Mouse (Mus musculus): ENCODE data around the gene Drosha. TPM values are rescaled to one million over a fixed set of nuclear protein-coding genes. Genes with fewer than 3 reads are reported as not detected.
"Not testable (repeated sequence)": the region's sequence is repeated elsewhere in the genome, so short reads cannot be mapped to it uniquely, and the experiment has no call there.

Gene Drosha
- polyA plus RNA-seq, 1 experiment from 2014 or later = 81.4 TPM

GRCm38 (mm10) chr15:12937326-12937725 is 112.7 kb downstream of the Drosha start:
- ATAC-seq (ENCODE audit: insufficient number of reproducible peaks, low FRiP score, low TSS enrichment, low read depth); H3K4me2 ChIP-seq (ENCODE audit: low read depth, severe bottlenecking); H3K9ac ChIP-seq (ENCODE audit: low read length); H3K27me3 ChIP-seq (ENCODE audit: control insufficient read depth, insufficient read depth, low read length); DNase-seq (ENCODE audit: low spot score); H3K36me3 ChIP-seq (ENCODE audit: control insufficient read depth, insufficient read depth, low read length); H3K27ac ChIP-seq (replicated peaks; ENCODE audit: low read depth, low read length); H3K4me1 ChIP-seq (ENCODE audit: control insufficient read depth, insufficient read depth, low read length); H3K4me3 ChIP-seq (ENCODE audit: low read depth, low read length); H3K9me3 ChIP-seq (ENCODE audit: control insufficient read depth, low read length): not testable (repeated sequence)
- WGBS = 90% methylated on average over 3 of the region's 3 CpGs

DNA sequence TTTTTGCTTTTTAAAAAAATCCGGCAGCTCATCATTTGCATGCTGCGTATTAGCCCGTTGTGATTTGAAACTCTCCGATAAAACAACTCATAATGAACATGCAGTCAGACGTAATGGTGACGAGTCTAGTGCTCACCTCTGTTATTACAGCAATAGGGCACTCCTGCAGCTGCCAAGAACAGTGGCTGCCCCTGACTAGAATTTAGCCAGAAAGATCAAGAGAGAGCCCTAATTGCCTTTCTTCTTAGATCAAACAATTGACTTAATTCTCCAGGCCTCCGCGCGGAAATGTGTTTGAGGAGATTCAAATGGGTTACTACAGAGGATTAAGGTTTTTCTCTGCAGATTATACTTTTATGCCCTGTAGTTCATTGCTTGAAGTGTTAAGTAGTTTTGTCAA is 116.5 kb downstream of the Drosha start:
- Histone ChIP-seq H3K9me3 (ENCODE audit: control insufficient read depth, low read length) (no peaks in the 10 kb centered on the region), H3K4me2 (ENCODE audit: low read depth, severe bottlenecking) (no peak overlapping the region), H3K36me3 (ENCODE audit: control insufficient read depth, insufficient read depth, low read length) (no peaks in the 10 kb centered on the region), H3K4me1 (ENCODE audit: control insufficient read depth, insufficient read depth, low read length) (0 out of 2 replicates have a peak, but pooled peaks cover 3% of the 10 kb centered on the region), H3K4me3 (ENCODE audit: low read depth, low read length) (no peak overlapping the region), H3K9ac (ENCODE audit: low read length) (no peak overlapping the region), H3K27me3 (ENCODE audit: control insufficient read depth, insufficient read depth, low read length) (no peaks in the 10 kb centered on the region), H3K27ac (replicated peaks; ENCODE audit: low read depth, low read length) (no peak overlapping the region)
- ATAC-seq (ENCODE audit: insufficient number of reproducible peaks, low FRiP score, low TSS enrichment, low read depth) = no peak
- DNase-seq (ENCODE audit: low spot score) = no peak
- 32% methylated on average over 9 of the region's 9 CpGs for WGBS

GRCm38 (mm10) chr15:12941651-12942180 is 117.1 kb downstream of the Drosha start:
- H3K4me2 ChIP-seq (ENCODE audit: low read depth, severe bottlenecking) = no peak overlapping the region
- H3K27ac ChIP-seq (replicated peaks; ENCODE audit: low read depth, low read length) = no peak overlapping the region
- H3K27me3 ChIP-seq (ENCODE audit: control insufficient read depth, insufficient read depth, low read length) = no peaks in the 10 kb centered on the region
- DNase-seq (ENCODE audit: low spot score) = no peak
- H3K9me3 ChIP-seq (ENCODE audit: control insufficient read depth, low read length) = no peaks in the 10 kb centered on the region
- H3K9ac ChIP-seq (ENCODE audit: low read length) = no peak overlapping the region
- 41% methylated on average over 14 of the region's 14 CpGs for WGBS
- ATAC-seq (ENCODE audit: insufficient number of reproducible peaks, low FRiP score, low TSS enrichment, low read depth) = no peak
- H3K36me3 ChIP-seq (ENCODE audit: control insufficient read depth, insufficient read depth, low read length) = no peaks in the 10 kb centered on the region
- no peak overlapping the region for H3K4me3 ChIP-seq (ENCODE audit: low read depth, low read length)
- 0 out of 2 replicates have a peak, but pooled peaks cover 3% of the 10 kb centered on the region for H3K4me1 ChIP-seq (ENCODE audit: control insufficient read depth, insufficient read depth, low read length)

GRCm38 (mm10) chr15:12942424-12942823 is 117.8 kb downstream of the Drosha start:
- WGBS = 56% methylated on average over 4 of the region's 4 CpGs
- H3K4me3 ChIP-seq (ENCODE audit: low read depth, low read length) = no peak overlapping the region

DNA sequence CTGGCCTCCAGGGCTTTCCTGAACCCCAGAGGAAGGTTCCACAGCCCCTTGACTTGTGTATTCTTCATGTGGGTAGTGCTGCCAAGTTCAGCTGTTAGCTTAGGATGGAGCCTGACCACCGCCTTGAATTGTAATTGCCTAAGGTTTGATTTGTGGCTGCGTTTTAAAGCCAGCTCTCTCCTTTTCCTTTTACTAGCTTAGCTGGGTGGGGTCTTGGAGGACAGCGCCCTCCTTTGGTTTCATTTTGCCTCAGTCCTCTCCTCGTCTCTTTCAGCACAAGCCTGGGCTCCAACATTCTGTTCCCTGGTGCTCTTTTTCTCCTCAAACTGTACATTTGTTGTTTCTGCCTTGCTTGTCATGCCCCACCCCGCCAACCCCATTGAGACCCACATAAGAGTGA is 133.4 kb downstream of the Drosha start:
- Histone ChIP-seq H3K36me3 (ENCODE audit: control insufficient read depth, insufficient read depth, low read length) (no peaks in the 10 kb centered on the region), H3K27me3 (ENCODE audit: control insufficient read depth, insufficient read depth, low read length) (no peaks in the 10 kb centered on the region), H3K4me2 (ENCODE audit: low read depth, severe bottlenecking) (no peak overlapping the region), H3K9me3 (ENCODE audit: control insufficient read depth, low read length) (no peaks in the 10 kb centered on the region; the same call in 1 of the 2 replicates), H3K4me1 (ENCODE audit: control insufficient read depth, insufficient read depth, low read length) (no peaks in the 10 kb centered on the region), H3K4me3 (ENCODE audit: low read depth, low read length) (no peak overlapping the region), H3K27ac (replicated peaks; ENCODE audit: low read depth, low read length) (no peak overlapping the region), H3K9ac (ENCODE audit: low read length) (no peak overlapping the region)
- no peak for ATAC-seq (ENCODE audit: insufficient number of reproducible peaks, low FRiP score, low TSS enrichment, low read depth)
- 81% methylated on average over 5 of the region's 5 CpGs for WGBS
- DNase-seq (ENCODE audit: low spot score) = no peak

More at GRCm38 (mm10) chr15:12942424-12942823, 117.8 kb downstream of the Drosha start:
- no peak for DNase-seq (ENCODE audit: low spot score)
- no peaks in the 10 kb centered on the region for H3K27me3 ChIP-seq (ENCODE audit: control insufficient read depth, insufficient read depth, low read length)
- H3K27ac ChIP-seq (replicated peaks; ENCODE audit: low read depth, low read length) = no peak overlapping the region
- H3K9me3 ChIP-seq (ENCODE audit: control insufficient read depth, low read length) = no peaks in the 10 kb centered on the region
- H3K9ac ChIP-seq (ENCODE audit: low read length) = no peak overlapping the region
- H3K4me2 ChIP-seq (ENCODE audit: low read depth, severe bottlenecking) = no peak overlapping the region
- H3K4me1 ChIP-seq (ENCODE audit: control insufficient read depth, insufficient read depth, low read length) = 0 out of 2 replicates have a peak, but pooled peaks cover 3% of the 10 kb centered on the region
- H3K36me3 ChIP-seq (ENCODE audit: control insufficient read depth, insufficient read depth, low read length) = no peaks in the 10 kb centered on the region
- ATAC-seq (ENCODE audit: insufficient number of reproducible peaks, low FRiP score, low TSS enrichment, low read depth) = no peak

- H3K4me1 ChIP-seq (ENCODE audit: control insufficient read depth, insufficient read depth, low read length) = no peaks in the 10 kb centered on the region
- H3K27me3 ChIP-seq (ENCODE audit: control insufficient read depth, insufficient read depth, low read length) = no peaks in the 10 kb centered on the region
- H3K9ac ChIP-seq (ENCODE audit: low read length) = no peak overlapping the region
- no peaks in the 10 kb centered on the region for H3K36me3 ChIP-seq (ENCODE audit: control insufficient read depth, insufficient read depth, low read length)
- ATAC-seq (ENCODE audit: insufficient number of reproducible peaks, low FRiP score, low TSS enrichment, low read depth) (no peak), DNase-seq (ENCODE audit: low spot score) (no peak)
- no peaks in the 10 kb centered on the region for H3K9me3 ChIP-seq (ENCODE audit: control insufficient read depth, low read length)
- no peak overlapping the region for H3K27ac ChIP-seq (replicated peaks; ENCODE audit: low read depth, low read length)
- H3K4me3 ChIP-seq (ENCODE audit: low read depth, low read length) = no peak overlapping the region
- H3K4me2 ChIP-seq (ENCODE audit: low read depth, severe bottlenecking) = no peak overlapping the region
- 88% methylated on average over 10 of the region's 10 CpGs for WGBS
Observed at GRCm38 (mm10) chr15:12962179-12962578, 137.6 kb downstream of the Drosha start.

- Histone ChIP-seq H3K4me2 (ENCODE audit: low read depth, severe bottlenecking) (no peak overlapping the region), H3K27me3 (ENCODE audit: control insufficient read depth, insufficient read depth, low read length) (no peaks in the 10 kb centered on the region), H3K4me3 (ENCODE audit: low read depth, low read length) (no peak overlapping the region), H3K4me1 (ENCODE audit: control insufficient read depth, insufficient read depth, low read length) (no peaks in the 10 kb centered on the region), H3K27ac (replicated peaks; ENCODE audit: low read depth, low read length) (no peak overlapping the region), H3K9me3 (ENCODE audit: control insufficient read depth, low read length) (no peaks in the 10 kb centered on the region), H3K36me3 (ENCODE audit: control insufficient read depth, insufficient read depth, low read length) (no peaks in the 10 kb centered on the region), H3K9ac (ENCODE audit: low read length) (no peak overlapping the region)
- WGBS = 88% methylated on average over 5 of the region's 5 CpGs
- no peak for ATAC-seq (ENCODE audit: insufficient number of reproducible peaks, low FRiP score, low TSS enrichment, low read depth)
- DNase-seq (ENCODE audit: low spot score) = no peak
Observed at GRCm38 (mm10) chr15:12965209-12965608, 140.6 kb downstream of the Drosha start.

DNA sequence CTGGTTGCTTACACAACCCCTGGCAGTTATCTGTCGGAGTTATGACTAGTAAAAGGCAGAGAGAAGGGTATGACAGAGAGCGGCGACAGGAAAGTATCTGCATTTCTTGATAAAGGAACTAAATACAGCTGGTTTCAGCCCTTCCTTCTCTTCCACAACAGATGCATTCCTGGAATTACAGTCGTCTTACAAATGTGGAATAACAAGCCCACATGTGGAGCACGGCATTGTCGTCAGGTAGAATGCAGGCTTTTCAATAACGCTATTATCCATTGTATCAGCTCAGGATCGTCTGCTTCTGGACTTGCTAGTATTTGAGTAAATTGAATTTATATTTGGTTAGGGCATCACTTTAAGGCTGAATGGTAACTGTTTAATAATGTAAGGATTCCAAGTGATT is 144.2 kb downstream of the Drosha start:
- Histone ChIP-seq H3K27ac (replicated peaks; ENCODE audit: low read depth, low read length) (no peak overlapping the region), H3K4me3 (ENCODE audit: low read depth, low read length) (no peak overlapping the region), H3K4me1 (ENCODE audit: control insufficient read depth, insufficient read depth, low read length) (no peaks in the 10 kb centered on the region), H3K36me3 (ENCODE audit: control insufficient read depth, insufficient read depth, low read length) (no peaks in the 10 kb centered on the region), H3K9me3 (ENCODE audit: control insufficient read depth, low read length) (no peaks in the 10 kb centered on the region), H3K4me2 (ENCODE audit: low read depth, severe bottlenecking) (no peak overlapping the region), H3K9ac (ENCODE audit: low read length) (no peak overlapping the region), H3K27me3 (ENCODE audit: control insufficient read depth, insufficient read depth, low read length) (no peaks in the 10 kb centered on the region)
- ATAC-seq (ENCODE audit: insufficient number of reproducible peaks, low FRiP score, low TSS enrichment, low read depth) (no peak), DNase-seq (ENCODE audit: low spot score) (no peak)
- WGBS = 87% methylated on average over 8 of the region's 8 CpGs

- H3K9ac ChIP-seq (ENCODE audit: low read length) = no peak overlapping the region
- WGBS = 88% methylated on average over 8 of the region's 8 CpGs
- no peaks in the 10 kb centered on the region for H3K36me3 ChIP-seq (ENCODE audit: control insufficient read depth, insufficient read depth, low read length)
- H3K27ac ChIP-seq (replicated peaks; ENCODE audit: low read depth, low read length) = no peak overlapping the region
- H3K9me3 ChIP-seq (ENCODE audit: control insufficient read depth, low read length) = no peaks in the 10 kb centered on the region
- DNase-seq (ENCODE audit: low spot score) (no peak), ATAC-seq (ENCODE audit: insufficient number of reproducible peaks, low FRiP score, low TSS enrichment, low read depth) (no peak)
- H3K27me3 ChIP-seq (ENCODE audit: control insufficient read depth, insufficient read depth, low read length) = no peaks in the 10 kb centered on the region
- no peak overlapping the region for H3K4me3 ChIP-seq (ENCODE audit: low read depth, low read length)
- no peaks in the 10 kb centered on the region for H3K4me1 ChIP-seq (ENCODE audit: control insufficient read depth, insufficient read depth, low read length)
- no peak overlapping the region for H3K4me2 ChIP-seq (ENCODE audit: low read depth, severe bottlenecking)
Observed at GRCm38 (mm10) chr15:12972441-12972840, 147.8 kb downstream of the Drosha start.
